Mouse (Mus musculus) ES-Bruce4 (cell line): ENCODE measurements around the gene Rhov.

Experiments
- CTCF ChIP-seq: IDR thresholded peaks from one replicate; pipeline ENCODE4 v1.8.1; 2011; ENCODE audit warnings: low read depth, low read length
- EP300 ChIP-seq: IDR thresholded peaks from 2 replicates; pipeline ENCODE4 v1.6.1; 2011; ENCODE audit warnings: low read depth, low read length; ENCODE audit not compliant: insufficient read depth
- POLR2A ChIP-seq: IDR thresholded peaks from one replicate; pipeline ENCODE4 v1.8.1; 2011; ENCODE audit warnings: low read length; ENCODE audit not compliant: insufficient read depth

- TF ChIP-seq CTCF (no peak), POLR2A (no peak), EP300 (no peak)
Measured at GRCm38 (mm10) chr2:119302876-119303275, 31.8 kb upstream of the Rhov start.
